Mouse (Mus musculus) hindbrain, embryonic 13.5 days (tissue): ENCODE results near the gene Sft2d2. TPM values are rescaled to one million over a fixed set of nuclear protein-coding genes. Genes with fewer than 3 reads are reported as not detected.
A peak's percentile ranks its signal among the peaks of the same experiment; 100 is the strongest.

Experiments used
- ATAC-seq: fragments of 200-750 bp; cut with Nextera tagmentation; 2 replicates; pipeline ENCODE4 v1.8.0; 2017; ENCODE audit warnings: moderate TSS enrichment; ENCODE audit not compliant: low FRiP score
- H3K27ac ChIP-seq: fragments of 300-500 bp; sonication (generic); 2 replicates; pipeline ENCODE4 v1.5.1; 2015; ENCODE audit warnings: inconsistent platforms, mild to moderate bottlenecking, moderate library complexity
- H3K27me3 ChIP-seq: fragments of 300-500 bp; sonication (generic); 2 replicates; pipeline ENCODE4 v1.6.1; 2015; ENCODE audit warnings: mild to moderate bottlenecking, inconsistent platforms
- H3K36me3 ChIP-seq: fragments of 300-500 bp; sonication (generic); 2 replicates; pipeline ENCODE4 v1.6.1; 2015; ENCODE audit warnings: mild to moderate bottlenecking, inconsistent platforms
- H3K4me1 ChIP-seq: fragments of 300-500 bp; sonication (generic); replicated peaks from 2 replicates; pipeline ENCODE4 v1.6.1; 2015; ENCODE audit warnings: inconsistent platforms
- H3K4me2 ChIP-seq: fragments of 300-500 bp; sonication (generic); 2 replicates; pipeline ENCODE4 v1.6.1; 2015; ENCODE audit warnings: inconsistent platforms, mild to moderate bottlenecking, moderate library complexity
- H3K4me3 ChIP-seq: fragments of 300-500 bp; sonication (generic); 2 replicates; pipeline ENCODE4 v1.5.1; 2015; ENCODE audit warnings: mild to moderate bottlenecking, inconsistent platforms
- H3K9ac ChIP-seq: fragments of 300-500 bp; sonication (generic); 2 replicates; pipeline ENCODE4 v1.6.1; 2015; ENCODE audit warnings: mild to moderate bottlenecking, inconsistent platforms
- H3K9me3 ChIP-seq: fragments of 300-500 bp; sonication (generic); 2 replicates; pipeline ENCODE4 v1.6.1; 2016; ENCODE audit warnings: inconsistent platforms
- WGBS: fragments of 180-500 bp; shearing (Covaris S2); methylation state at CpG from one replicate; pipeline ENCODE4 v1.1.7; 2015; 5-methylcytosine and 5-hydroxymethylcytosine counted together
- polyA plus RNA-seq: library from polyadenylated mRNA; unstranded; fragments of >200 nt; fragmentation: Nextera tagmentation; extraction: Ambion mirVana; gene quantifications from 2 replicates; pipeline ENCODE4 v1.2.1, GENCODE M21; 2015

The Sft2d2 gene
- polyA plus RNA-seq, 1 experiment from 2014 or later: 5.8 TPM

DNA sequence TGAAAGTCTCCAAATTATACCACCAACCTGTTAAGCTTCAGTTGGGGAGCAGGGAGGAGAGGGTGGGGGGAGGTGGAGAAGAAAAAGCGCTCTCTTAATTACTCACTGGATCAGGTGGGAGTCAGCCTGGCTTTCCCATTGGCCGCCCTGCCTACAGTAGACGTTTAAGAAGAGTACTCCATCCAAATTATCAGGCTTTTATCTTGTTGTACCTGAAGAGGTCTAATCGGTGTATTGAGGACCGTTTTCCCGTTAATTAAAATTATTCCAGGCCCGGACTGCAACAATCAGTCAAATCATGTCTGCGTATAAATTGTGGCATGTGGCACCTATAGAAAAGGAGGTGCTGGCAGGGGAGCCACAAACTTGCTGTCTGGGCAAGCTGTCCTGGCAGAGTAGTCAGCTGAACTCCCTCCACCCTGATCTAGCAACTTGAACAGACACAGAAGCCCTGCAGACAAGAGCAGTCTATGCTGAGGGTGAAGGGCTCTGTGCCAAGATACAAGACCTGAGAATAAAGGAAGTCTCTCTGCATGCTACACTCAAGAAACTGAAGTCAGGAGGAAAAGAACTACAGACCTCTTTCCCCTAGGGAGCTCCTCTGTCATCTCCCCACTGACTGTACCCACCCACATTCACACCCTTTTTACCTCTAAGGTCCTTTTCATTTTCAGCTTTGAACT, 33.4 kb downstream of the Sft2d2 start, which contains the start of gene Tbx19:
TSS of gene Tbx19 (minus strand) at position 51 of the 683 bp plus-strand sequence.
- H3K36me3 ChIP-seq: no peaks in the 10 kb centered on the region
- H3K4me1 ChIP-seq: no peaks in the 10 kb centered on the region
- H3K9ac ChIP-seq: no peak within 1 kb of the TSS
- H3K27me3 ChIP-seq: no peaks in the 10 kb centered on the region
- H3K4me3 ChIP-seq: no peak within 1 kb of the TSS
- no peak for ATAC-seq
- H3K4me2 ChIP-seq: no peak within 1 kb of the TSS
- WGBS: 85% methylated on average over 8 of the region's 8 CpGs
- no peak within 1 kb of the TSS for H3K27ac ChIP-seq
- H3K9me3 ChIP-seq: no peaks in the 10 kb centered on the region

DNA sequence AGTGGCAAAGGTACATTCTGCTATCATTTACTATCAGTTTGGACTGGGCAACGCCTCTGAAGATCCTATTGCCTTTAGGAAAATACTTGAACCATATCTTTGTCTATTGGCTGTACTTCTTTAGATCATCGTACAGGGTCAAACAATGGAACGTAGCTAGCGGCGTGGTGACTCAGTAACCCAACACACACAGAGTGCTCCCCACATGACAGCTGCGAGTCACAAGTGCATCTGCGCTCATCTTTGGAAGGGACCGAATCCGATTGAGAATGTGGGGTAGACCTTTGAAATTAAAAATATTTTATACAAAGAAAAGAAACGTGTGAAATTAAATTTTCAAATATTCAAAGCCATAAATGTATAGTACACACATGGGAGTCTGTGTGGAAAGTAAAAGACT, 35.4 kb downstream of the Sft2d2 start:
- no peak for ATAC-seq
- no peaks in the 10 kb centered on the region for H3K9me3 ChIP-seq
- H3K9ac ChIP-seq: no peak overlapping the region
- 76% methylated on average over 10 of the region's 10 CpGs for WGBS
- H3K27ac ChIP-seq: no peak overlapping the region
- H3K4me1 ChIP-seq: no peaks in the 10 kb centered on the region
- no peaks in the 10 kb centered on the region for H3K36me3 ChIP-seq
- H3K4me3 ChIP-seq: no peak overlapping the region
- H3K4me2 ChIP-seq: no peak overlapping the region
- H3K27me3 ChIP-seq: no peaks in the 10 kb centered on the region

DNA sequence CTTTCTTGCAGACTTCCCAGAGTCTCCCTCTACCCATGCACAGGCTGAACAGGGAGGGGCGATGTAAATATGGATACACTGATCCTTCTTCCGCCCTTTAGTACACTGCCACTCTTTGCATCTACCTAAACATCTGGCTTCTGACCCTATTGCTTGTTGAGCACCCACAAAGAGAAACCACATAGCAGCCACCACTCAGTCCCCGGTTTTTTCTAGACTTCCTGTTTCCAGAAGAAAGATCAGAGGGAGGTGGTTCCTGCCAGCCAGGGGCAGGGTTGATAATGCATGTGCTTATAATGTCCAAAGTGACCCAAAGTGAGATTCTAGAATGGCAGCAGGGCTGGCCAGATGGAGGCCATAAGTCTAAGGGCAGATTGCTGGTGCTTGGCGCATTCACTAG, 40.1 kb downstream of the Sft2d2 start:
- no peak overlapping the region for H3K4me2 ChIP-seq
- H3K4me3 ChIP-seq: no peak overlapping the region
- H3K27me3 ChIP-seq: no peaks in the 10 kb centered on the region
- WGBS: 87% methylated on average over 4 of the region's 4 CpGs
- no peak overlapping the region for H3K9ac ChIP-seq
- no peaks in the 10 kb centered on the region for H3K36me3 ChIP-seq
- H3K9me3 ChIP-seq: no peaks in the 10 kb centered on the region
- no peaks in the 10 kb centered on the region for H3K4me1 ChIP-seq
- H3K27ac ChIP-seq: no peak overlapping the region
- no peak for ATAC-seq

DNA sequence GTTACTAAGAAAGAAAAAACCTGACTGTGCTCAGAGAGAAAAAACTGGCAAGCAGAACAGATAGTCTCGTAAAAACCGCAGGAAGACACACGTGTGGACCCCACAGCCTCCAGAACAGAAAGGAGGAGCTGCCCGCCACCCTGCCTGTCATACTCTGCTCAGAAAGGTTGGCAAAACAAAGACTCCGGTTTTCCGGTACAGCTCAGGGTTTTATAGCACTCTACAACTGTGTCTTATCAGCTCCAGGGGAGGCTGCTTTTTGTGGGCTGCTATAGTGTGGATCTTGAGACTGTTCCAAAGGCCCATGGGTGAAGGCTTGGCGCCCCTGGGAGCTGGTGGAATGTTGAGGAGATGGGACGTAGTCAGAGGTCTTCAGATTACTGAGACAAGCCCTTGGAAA, 43.0 kb downstream of the Sft2d2 start:
- no peaks in the 10 kb centered on the region for H3K9me3 ChIP-seq
- H3K4me3 ChIP-seq: no peak overlapping the region
- H3K9ac ChIP-seq: no peak overlapping the region
- no peaks in the 10 kb centered on the region for H3K36me3 ChIP-seq
- H3K27me3 ChIP-seq: no peaks in the 10 kb centered on the region
- H3K4me2 ChIP-seq: no peak overlapping the region
- H3K4me1 ChIP-seq: no peaks in the 10 kb centered on the region
- 84% methylated on average over 8 of the region's 8 CpGs for WGBS
- H3K27ac ChIP-seq: no peak overlapping the region
- no peak for ATAC-seq

DNA sequence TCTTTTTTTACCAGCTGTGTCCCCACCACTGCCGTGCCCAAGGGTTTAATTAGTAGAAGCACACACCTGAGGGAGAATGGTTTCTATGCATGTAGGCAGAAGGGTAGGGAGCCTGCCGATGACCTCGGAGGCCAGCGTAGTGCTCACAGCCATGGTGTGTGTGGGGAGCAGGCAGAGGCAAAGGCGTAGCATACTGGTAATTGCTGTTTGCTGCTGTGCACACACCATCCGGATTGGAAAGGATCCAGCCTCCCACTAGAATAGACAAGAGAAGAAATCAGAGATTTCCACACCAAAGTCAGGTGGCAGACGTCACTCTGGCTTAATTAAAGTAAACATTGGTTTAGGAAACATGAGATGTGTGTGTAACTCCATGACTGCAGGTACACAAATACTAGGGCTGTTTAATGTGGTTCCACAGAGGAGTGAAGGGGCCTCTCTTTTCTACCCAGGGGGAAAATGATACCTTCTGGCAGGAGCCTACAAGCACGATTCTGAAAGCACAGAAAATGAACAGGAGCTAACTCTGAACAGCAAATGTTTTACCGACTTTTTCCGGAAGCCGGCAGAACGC, 51.8 kb downstream of the Sft2d2 start:
- no peaks in the 10 kb centered on the region for H3K9me3 ChIP-seq
- no peak overlapping the region for H3K27ac ChIP-seq
- H3K36me3 ChIP-seq: no peaks in the 10 kb centered on the region
- no peak overlapping the region for H3K9ac ChIP-seq
- H3K4me1 ChIP-seq: no peaks in the 10 kb centered on the region
- no peak overlapping the region for H3K4me3 ChIP-seq
- H3K4me2 ChIP-seq: no peak overlapping the region
- no peaks in the 10 kb centered on the region for H3K27me3 ChIP-seq
- WGBS: 84% methylated on average over 12 of the region's 12 CpGs
- ATAC-seq: no peak

DNA sequence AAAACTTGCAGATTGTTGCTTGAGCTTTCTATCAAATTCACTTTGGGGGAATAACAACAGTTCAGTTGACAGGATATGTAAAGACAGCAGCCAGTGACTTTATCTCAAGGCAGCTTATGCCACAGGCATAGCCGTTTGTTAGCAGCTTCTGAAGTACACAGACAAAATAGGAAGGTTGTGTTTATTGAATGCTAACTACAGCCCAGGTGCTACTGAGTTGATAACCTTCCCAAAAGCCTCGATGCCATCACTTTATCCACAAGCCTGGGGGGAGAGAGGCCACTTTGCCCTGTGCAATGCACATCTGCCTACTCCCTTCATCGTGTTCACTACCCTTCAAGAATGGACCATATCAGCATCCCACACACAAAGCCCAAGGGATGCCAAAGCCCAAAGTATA, 54.0 kb downstream of the Sft2d2 start:
- no peaks in the 10 kb centered on the region for H3K9me3 ChIP-seq
- no peaks in the 10 kb centered on the region for H3K27me3 ChIP-seq
- H3K36me3 ChIP-seq: no peaks in the 10 kb centered on the region
- no peak overlapping the region for H3K9ac ChIP-seq
- H3K4me3 ChIP-seq: no peak overlapping the region
- H3K27ac ChIP-seq: no peak overlapping the region
- 90% methylated on average over 3 of the region's 3 CpGs for WGBS
- H3K4me1 ChIP-seq: no peaks in the 10 kb centered on the region
- no peak for ATAC-seq
- H3K4me2 ChIP-seq: no peak overlapping the region

DNA sequence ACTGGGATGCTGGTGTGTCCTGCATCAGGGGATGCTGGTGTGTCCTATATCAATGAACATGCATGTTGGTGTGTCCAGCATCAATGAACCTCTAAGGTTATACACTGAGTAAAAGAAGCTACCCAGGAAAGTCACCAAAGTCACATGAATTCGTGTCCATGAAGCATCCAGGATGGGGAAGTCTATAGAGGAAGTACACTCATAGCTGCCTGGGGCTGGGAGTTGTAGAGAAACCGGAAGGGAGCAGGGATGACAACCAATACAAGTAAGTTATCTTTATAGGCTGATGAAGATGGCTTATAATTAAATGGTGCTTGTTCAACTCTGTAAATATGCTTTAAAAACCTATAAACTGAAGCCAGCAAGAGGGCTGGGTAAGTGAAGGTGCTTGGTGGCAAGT, 60.4 kb downstream of the Sft2d2 start:
- H3K27me3 ChIP-seq: no peaks in the 10 kb centered on the region
- H3K4me3 ChIP-seq: no peak overlapping the region
- no peak overlapping the region for H3K27ac ChIP-seq
- H3K9ac ChIP-seq: no peak overlapping the region; the same call in 1 of the 2 replicates
- ATAC-seq: no peak
- no peaks in the 10 kb centered on the region for H3K4me1 ChIP-seq
- no peaks in the 10 kb centered on the region for H3K36me3 ChIP-seq
- H3K4me2 ChIP-seq: no peak overlapping the region
- no peaks in the 10 kb centered on the region for H3K9me3 ChIP-seq
- WGBS: 83% methylated on average over 2 of the region's 2 CpGs

DNA sequence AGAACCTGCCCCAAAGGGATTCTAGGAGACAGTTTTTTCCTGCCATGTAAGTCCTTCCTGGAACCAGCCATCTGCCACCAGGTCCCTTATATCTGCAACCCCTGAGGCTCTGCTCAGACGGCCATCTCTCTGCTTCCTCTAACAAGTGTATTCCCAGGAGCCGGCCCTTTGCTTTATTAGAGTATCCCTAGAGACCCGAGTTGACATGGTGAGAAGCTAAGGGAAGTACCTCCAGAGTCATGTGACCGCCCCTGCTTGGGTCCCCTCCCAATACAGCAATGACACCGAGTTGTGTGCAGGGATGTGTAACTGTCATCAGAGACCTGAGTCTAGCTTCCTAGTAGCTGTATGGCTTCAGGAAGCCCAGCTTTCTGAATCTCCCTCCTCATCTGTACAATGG, 61.0 kb downstream of the Sft2d2 start:
- no peak overlapping the region for H3K4me2 ChIP-seq
- H3K27ac ChIP-seq: no peak overlapping the region
- H3K36me3 ChIP-seq: no peaks in the 10 kb centered on the region
- no peak overlapping the region; the same call in 1 of the 2 replicates for H3K9ac ChIP-seq
- no peak overlapping the region for H3K4me3 ChIP-seq
- H3K27me3 ChIP-seq: no peaks in the 10 kb centered on the region
- no peaks in the 10 kb centered on the region for H3K9me3 ChIP-seq
- H3K4me1 ChIP-seq: no peaks in the 10 kb centered on the region
- WGBS: 69% methylated on average over 5 of the region's 5 CpGs
- ATAC-seq: no peak

DNA sequence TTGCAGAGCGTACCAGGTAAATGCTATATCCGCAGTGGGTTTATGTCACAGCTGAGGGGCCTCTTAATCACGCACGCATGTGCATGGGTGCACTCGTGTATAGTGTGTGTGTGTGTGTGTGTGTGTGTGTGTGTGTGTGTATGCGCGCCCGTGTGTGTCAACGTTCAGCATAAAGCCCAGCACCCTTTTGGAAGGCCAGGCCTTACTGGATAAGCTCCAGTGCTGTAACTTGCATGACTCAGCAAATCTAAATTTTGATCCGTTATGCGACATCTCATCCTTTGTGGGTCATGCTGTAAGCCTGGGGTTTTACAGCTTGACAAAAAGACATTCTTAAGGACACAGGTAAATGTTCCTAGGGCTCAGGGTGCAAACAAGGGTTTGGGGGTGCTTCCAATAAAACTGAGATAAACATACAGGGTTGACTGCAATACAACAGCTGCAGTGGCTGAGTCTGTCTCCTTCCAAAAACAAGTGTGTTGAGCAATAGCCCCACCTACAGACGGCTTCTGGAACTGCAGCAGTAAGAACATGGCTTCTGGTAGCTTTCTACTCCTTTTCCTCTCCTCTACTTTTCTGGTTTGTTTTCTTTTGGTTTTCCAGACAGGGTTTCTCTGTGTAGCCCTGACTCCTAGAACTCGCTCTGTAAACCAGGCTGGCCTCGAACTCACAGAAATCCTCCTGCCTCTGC, 61.9 kb downstream of the Sft2d2 start:
- WGBS: 78% methylated on average over 14 of the region's 14 CpGs

DNA sequence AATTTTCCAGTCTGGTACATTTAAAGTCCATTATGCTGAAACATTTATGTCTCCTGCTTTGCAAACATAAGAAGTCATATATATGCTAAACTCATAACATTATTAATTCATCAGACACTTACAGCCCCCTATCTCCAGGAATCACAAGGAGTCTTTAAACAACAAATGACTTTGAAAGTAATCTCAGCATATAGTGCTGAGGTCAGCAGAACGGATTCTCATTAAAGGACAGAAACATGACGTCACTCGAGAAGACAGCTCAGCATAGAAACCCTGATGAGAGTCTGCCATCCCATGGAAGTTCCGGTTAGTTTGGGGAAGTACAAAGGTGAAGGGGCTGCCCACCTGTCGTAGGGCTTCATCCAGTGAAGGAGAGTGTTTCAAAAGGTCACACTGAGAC, 64.7 kb downstream of the Sft2d2 start:
- no peaks in the 10 kb centered on the region for H3K36me3 ChIP-seq
- WGBS: 69% methylated on average over 5 of the region's 5 CpGs
- H3K27me3 ChIP-seq: no peaks in the 10 kb centered on the region
- H3K9ac ChIP-seq: no peak overlapping the region
- no peak overlapping the region for H3K27ac ChIP-seq
- H3K4me3 ChIP-seq: no peak overlapping the region
- H3K4me1 ChIP-seq: no peaks in the 10 kb centered on the region
- 0 out of 2 replicates have a peak, but pooled peaks have one; percentile 15 for ATAC-seq
- H3K4me2 ChIP-seq: no peak overlapping the region
- no peaks in the 10 kb centered on the region for H3K9me3 ChIP-seq

More for the DNA sequence above, 61.9 kb downstream of the Sft2d2 start:
- H3K9ac ChIP-seq: no peak overlapping the region
- no peaks in the 10 kb centered on the region for H3K9me3 ChIP-seq
- no peaks in the 10 kb centered on the region for H3K27me3 ChIP-seq
- H3K4me2 ChIP-seq: no peak overlapping the region
- H3K4me1 ChIP-seq: no peaks in the 10 kb centered on the region
- no peak overlapping the region for H3K27ac ChIP-seq
- no peak overlapping the region for H3K4me3 ChIP-seq
- peak; percentile 52 for ATAC-seq
- H3K36me3 ChIP-seq: no peaks in the 10 kb centered on the region
